Mouse (Mus musculus): ENCODE data around the gene Ypel2.

The Ypel2 gene

GRCm38 (mm10) chr11:86960331-86960730 lies 33.2 kb downstream of the Ypel2 start:
- DNase-seq: peak; percentile 71 to 78

- DNase-seq: peak; percentile 92 to 94
These were observed 34.5 kb downstream of the Ypel2 start for GRCm38 (mm10) chr11:86958721-86959675.

GRCm38 (mm10) chr11:86958182-86958581 lies 35.3 kb downstream of the Ypel2 start:
- no peak for DNase-seq

GRCm38 (mm10) chr11:86956363-86956762 lies 37.1 kb downstream of the Ypel2 start:
- no peak for DNase-seq

GRCm38 (mm10) chr11:86954616-86955270 lies 38.8 kb downstream of the Ypel2 start:
- no peak for DNase-seq

GRCm38 (mm10) chr11:86953096-86953495 lies 40.4 kb downstream of the Ypel2 start:
- no peak for DNase-seq

- no peak for DNase-seq
These were observed 40.8 kb downstream of the Ypel2 start for GRCm38 (mm10) chr11:86952659-86953058.

- DNase-seq: no peak
These were observed 41.8 kb downstream of the Ypel2 start for GRCm38 (mm10) chr11:86951672-86952071.

GRCm38 (mm10) chr11:86950491-86950890 lies 43.0 kb downstream of the Ypel2 start:
- no peak for DNase-seq

- DNase-seq: no peak
These were observed 43.5 kb downstream of the Ypel2 start for GRCm38 (mm10) chr11:86949951-86950441.

GRCm38 (mm10) chr11:86946644-86947195 lies 46.8 kb downstream of the Ypel2 start:
- DNase-seq: no peak

GRCm38 (mm10) chr11:86945933-86946332 lies 47.6 kb downstream of the Ypel2 start:
- DNase-seq: no peak

- DNase-seq: no peak
These were observed 48.4 kb downstream of the Ypel2 start for GRCm38 (mm10) chr11:86945058-86945457.

- DNase-seq: no peak
These were observed 49.0 kb downstream of the Ypel2 start for GRCm38 (mm10) chr11:86944539-86944938.

- DNase-seq: no peak
These were observed 51.6 kb downstream of the Ypel2 start for GRCm38 (mm10) chr11:86941904-86942303.

- no peak for DNase-seq
These were observed 54.0 kb downstream of the Ypel2 start for GRCm38 (mm10) chr11:86939503-86939902.

GRCm38 (mm10) chr11:86938551-86938950 lies 55.0 kb downstream of the Ypel2 start:
- no peak for DNase-seq

GRCm38 (mm10) chr11:86938108-86938507 lies 55.4 kb downstream of the Ypel2 start:
- DNase-seq: no peak

- DNase-seq: no peak
These were observed 56.6 kb downstream of the Ypel2 start for GRCm38 (mm10) chr11:86936938-86937337.

GRCm38 (mm10) chr11:86934895-86935294 lies 58.6 kb downstream of the Ypel2 start:
- DNase-seq: no peak

GRCm38 (mm10) chr11:86932201-86932600 lies 61.3 kb downstream of the Ypel2 start:
- DNase-seq: peak in 1 of 2 experiments; percentile 61

- DNase-seq: no peak
These were observed 62.8 kb downstream of the Ypel2 start for GRCm38 (mm10) chr11:86930636-86931180.

GRCm38 (mm10) chr11:86929985-86930384 lies 63.5 kb downstream of the Ypel2 start:
- no peak for DNase-seq
